Mouse (Mus musculus) cerebellum, adult 2 months (tissue): Measurements from ENCODE around the gene Grik5.

Source experiments
- CTCF ChIP-seq: fragments of 200-500 bp; IDR thresholded peaks from 2 replicates; pipeline ENCODE4 v1.5.1; 2011; ENCODE audit warnings: low read depth, mild to moderate bottlenecking, control low read depth, low read length, moderate library complexity, borderline replicate concordance; ENCODE audit not compliant: insufficient read depth
- POLR2A ChIP-seq: fragments of 200-500 bp; IDR thresholded peaks from 2 replicates; pipeline ENCODE4 v1.6.1; 2011; ENCODE audit warnings: low read length, control low read depth, borderline replicate concordance; ENCODE audit not compliant: insufficient read depth

DNA sequence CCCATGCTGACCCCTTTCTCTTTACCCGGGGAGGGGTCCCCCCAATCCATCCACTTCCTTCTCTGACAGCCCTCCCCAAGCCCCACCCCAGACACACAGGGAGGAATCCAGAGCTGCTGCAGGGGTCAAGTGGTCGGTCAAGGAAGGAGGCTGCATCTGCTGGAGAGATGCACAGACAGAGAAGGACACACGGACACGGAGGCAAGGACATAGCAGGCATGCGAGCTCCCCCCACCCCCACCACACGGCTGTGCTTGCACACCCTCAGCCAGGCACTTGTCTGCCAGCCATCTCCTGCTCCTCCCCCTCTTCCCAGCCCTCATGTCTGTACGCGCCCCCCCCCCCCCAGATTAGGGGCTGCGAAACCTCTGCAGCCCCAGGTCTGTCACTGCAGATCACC is 67.3 kb downstream of the Grik5 start:
- TF ChIP-seq CTCF (no peak), POLR2A (no peak)
